Mouse (Mus musculus) heart, adult 2 months (tissue): Measurements from ENCODE around the gene Actl10.

Experiments used
- CTCF ChIP-seq: fragments of 200-600 bp; IDR thresholded peaks from 2 replicates; pipeline ENCODE4 v1.8.1; 2022; ENCODE audit warnings: antibody characterized with exemption, mild to moderate bottlenecking, moderate library complexity
- POLR2A ChIP-seq: fragments of 200-500 bp; IDR thresholded peaks from 2 replicates; pipeline ENCODE4 v1.6.1; 2011; ENCODE audit warnings: mild to moderate bottlenecking, low read depth, low read length, control low read depth; ENCODE audit not compliant: insufficient read depth

GRCm38 (mm10) chr2:154569836-154570286 is 18.3 kb downstream of the Actl10 start, which contains the start of gene E2f1:
- TF ChIP-seq CTCF (peak; percentile 42), POLR2A (no peak)
